Mouse (Mus musculus): ENCODE results near the gene Zbtb16. TPM values are rescaled to one million over a fixed set of nuclear protein-coding genes. Genes with fewer than 3 reads are reported as not detected.

The Zbtb16 gene
- polyA plus RNA-seq, 1 experiment from 2014 or later: 0.57 TPM

DNA sequence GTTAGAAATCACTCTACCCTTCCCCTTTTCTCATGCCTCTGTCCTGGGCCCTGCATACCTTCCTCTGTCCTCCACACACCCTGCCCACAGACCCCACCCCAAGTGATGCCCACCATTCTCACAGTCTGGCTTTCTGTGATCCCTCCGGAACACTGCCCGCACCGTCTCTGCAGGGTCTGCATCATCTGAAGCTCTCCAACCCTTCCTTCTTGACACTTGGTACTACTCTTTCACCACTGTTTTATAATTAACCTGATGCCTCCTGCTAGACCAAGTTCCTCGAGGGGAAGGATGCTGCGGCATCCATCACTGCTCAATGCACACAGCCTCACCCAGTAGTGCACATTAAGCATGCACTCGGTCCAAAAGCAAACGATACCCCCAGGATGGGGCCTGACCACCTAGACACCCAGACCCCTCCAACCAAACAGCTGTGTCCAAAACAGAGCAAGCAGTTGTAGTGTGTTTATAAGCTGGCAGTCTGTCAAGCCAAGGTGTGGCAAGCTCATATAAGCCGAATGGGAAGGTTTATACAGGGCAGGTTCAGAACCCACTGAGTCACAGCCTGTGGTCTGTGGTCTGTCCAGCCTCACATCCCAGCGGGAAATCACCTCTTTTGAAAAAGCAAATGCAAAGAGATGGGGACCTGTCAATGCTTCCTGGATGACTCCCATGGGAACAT is 97.1 kb downstream of the Zbtb16 start:
- H3K9me3 ChIP-seq (replicated peaks; ENCODE audit: control insufficient read depth, low read length): no peaks in the 10 kb centered on the region
- H3K9ac ChIP-seq (ENCODE audit: low read depth, low read length): no peak overlapping the region
- no peaks in the 10 kb centered on the region for H3K36me3 ChIP-seq (ENCODE audit: control insufficient read depth, insufficient read depth, low read length)
- H3K4me3 ChIP-seq (ENCODE audit: low read depth, low read length): no peak overlapping the region
- H3K4me1 ChIP-seq (ENCODE audit: control insufficient read depth, insufficient read depth, low read length): peaks cover 23% of the 10 kb centered on the region
- WGBS (ENCODE audit: insufficient replicate concordance): 82% methylated on average over 9 of the region's 9 CpGs
- ATAC-seq (replicated peaks; ENCODE audit: insufficient number of reproducible peaks, low FRiP score, low TSS enrichment): no peak
- H3K4me2 ChIP-seq: no peak overlapping the region
- no peak overlapping the region for H3K27ac ChIP-seq (ENCODE audit: low read depth, low read length)
- no peaks in the 10 kb centered on the region for H3K27me3 ChIP-seq (ENCODE audit: control insufficient read depth, insufficient read depth, low read length)

DNA sequence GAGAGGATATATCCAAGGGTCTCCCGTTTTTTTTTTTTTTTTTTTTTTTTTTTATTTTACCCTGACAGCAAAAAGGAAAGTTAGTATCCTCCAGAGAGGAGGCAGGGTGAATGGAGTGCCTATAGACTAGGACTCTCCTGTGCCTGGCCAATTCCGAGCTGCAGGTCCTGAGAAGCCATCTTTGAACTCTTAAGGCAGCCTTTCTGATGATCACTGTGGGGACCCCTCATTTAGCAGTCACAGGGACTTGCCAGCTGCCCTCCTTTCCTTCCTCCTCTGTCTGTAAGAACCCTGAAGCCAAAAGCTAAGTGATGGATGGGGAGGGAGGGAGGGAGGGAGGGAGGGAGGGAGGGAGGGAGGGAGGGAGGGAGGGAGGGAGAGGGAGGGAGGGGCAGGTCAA is 98.1 kb downstream of the Zbtb16 start:
- WGBS (ENCODE audit: insufficient replicate concordance): 33% methylated on average over 2 of the region's 2 CpGs
- no peak for ATAC-seq (replicated peaks; ENCODE audit: insufficient number of reproducible peaks, low FRiP score, low TSS enrichment)
- Histone ChIP-seq H3K4me1 (ENCODE audit: control insufficient read depth, insufficient read depth, low read length) (peaks cover 23% of the 10 kb centered on the region), H3K4me3 (ENCODE audit: low read depth, low read length) (no peak overlapping the region), H3K9me3 (replicated peaks; ENCODE audit: control insufficient read depth, low read length) (no peaks in the 10 kb centered on the region), H3K9ac (ENCODE audit: low read depth, low read length) (no peak overlapping the region), H3K27ac (ENCODE audit: low read depth, low read length) (no peak overlapping the region), H3K27me3 (ENCODE audit: control insufficient read depth, insufficient read depth, low read length) (no peaks in the 10 kb centered on the region), H3K4me2 (peak overlapping the region; percentile 36; the same call in 1 of the 2 replicates), H3K36me3 (ENCODE audit: control insufficient read depth, insufficient read depth, low read length) (no peaks in the 10 kb centered on the region)

DNA sequence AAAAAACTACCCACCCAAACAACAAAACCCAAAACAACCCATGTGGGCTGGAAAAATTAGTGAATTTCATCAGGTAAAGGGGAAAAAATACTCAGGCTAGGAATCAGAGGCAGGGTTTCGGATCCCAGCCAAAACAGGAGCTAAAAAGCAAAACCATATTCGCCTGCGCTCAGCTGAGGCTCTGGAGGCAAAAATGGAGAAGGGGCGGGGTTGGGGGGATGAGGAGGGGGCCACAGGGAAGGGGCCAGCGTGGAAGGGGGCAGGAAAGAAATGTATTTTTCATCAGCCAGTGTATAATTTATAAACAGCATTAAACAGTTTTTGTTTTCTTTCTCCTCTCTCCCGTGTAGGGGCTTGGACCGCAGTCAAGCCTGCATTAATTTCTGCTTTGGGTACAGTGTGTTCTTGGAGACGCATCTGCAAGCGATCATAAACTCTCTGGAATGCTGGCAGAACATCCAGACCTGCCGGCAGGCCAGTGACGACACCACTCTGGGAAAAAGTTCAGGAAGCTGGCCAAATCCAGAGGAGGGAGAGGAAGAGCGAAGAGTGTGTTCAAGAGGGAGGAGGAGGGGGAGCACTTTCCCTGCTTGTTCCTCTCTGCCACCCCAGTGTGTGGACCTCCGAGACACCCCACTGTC is 98.7 kb downstream of the Zbtb16 start:
- Histone ChIP-seq H3K4me3 (ENCODE audit: low read depth, low read length) (no peak overlapping the region), H3K27me3 (ENCODE audit: control insufficient read depth, insufficient read depth, low read length) (no peaks in the 10 kb centered on the region), H3K9ac (ENCODE audit: low read depth, low read length) (no peak overlapping the region), H3K36me3 (ENCODE audit: control insufficient read depth, insufficient read depth, low read length) (no peaks in the 10 kb centered on the region), H3K9me3 (replicated peaks; ENCODE audit: control insufficient read depth, low read length) (no peaks in the 10 kb centered on the region), H3K4me2 (peak overlapping the region; percentile 36; the same call in 1 of the 2 replicates), H3K4me1 (ENCODE audit: control insufficient read depth, insufficient read depth, low read length) (peaks cover 23% of the 10 kb centered on the region), H3K27ac (ENCODE audit: low read depth, low read length) (no peak overlapping the region)
- no peak for ATAC-seq (replicated peaks; ENCODE audit: insufficient number of reproducible peaks, low FRiP score, low TSS enrichment)
- 41% methylated on average over 13 of the region's 13 CpGs for WGBS (ENCODE audit: insufficient replicate concordance)

DNA sequence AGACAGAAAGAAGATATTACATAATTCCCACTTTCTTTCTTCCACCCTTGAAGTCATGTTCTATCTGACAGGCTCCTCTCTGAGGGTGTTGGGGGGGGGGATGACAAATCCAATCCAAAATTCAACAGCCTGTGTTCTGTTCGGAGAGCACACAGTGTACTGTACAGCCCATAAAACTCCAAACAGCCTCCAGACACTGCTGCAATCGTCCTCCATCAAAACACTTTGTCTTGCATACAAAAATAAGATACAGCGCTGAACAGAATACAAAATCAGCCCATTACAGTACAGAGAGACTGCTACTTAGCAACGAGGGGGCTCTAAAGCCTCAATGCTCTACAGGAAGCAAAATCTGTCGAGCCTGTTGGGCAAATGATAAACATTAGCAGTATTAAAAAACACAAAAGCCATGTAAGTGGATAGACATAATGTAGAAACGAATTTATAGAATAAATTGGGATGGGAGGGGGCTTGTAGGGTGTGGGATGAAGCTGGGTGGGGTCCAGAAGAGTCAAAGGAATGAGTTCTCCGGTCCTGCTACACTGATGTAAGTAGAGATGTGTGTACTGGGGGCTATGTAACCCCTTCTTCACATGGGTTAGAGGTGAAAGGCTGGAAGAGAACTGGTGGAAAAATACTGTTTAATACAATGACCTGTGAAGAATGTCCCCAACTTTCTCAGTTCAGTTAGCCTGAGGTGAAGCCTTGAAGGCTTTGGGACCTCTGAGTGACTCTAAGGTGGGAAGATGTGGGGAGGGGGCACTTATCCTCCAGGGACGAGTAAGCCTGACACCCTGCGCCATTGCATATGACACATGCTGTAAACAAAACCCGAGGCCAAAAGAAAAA is 99.4 kb downstream of the Zbtb16 start:
- no peaks in the 10 kb centered on the region for H3K36me3 ChIP-seq (ENCODE audit: control insufficient read depth, insufficient read depth, low read length)
- peaks cover 23% of the 10 kb centered on the region for H3K4me1 ChIP-seq (ENCODE audit: control insufficient read depth, insufficient read depth, low read length)
- no peak overlapping the region; the same call in 1 of the 2 replicates for H3K4me2 ChIP-seq
- H3K9ac ChIP-seq (ENCODE audit: low read depth, low read length): no peak overlapping the region
- WGBS (ENCODE audit: insufficient replicate concordance): 65% methylated on average over 10 of the region's 10 CpGs
- H3K4me3 ChIP-seq (ENCODE audit: low read depth, low read length): no peak overlapping the region
- H3K9me3 ChIP-seq (replicated peaks; ENCODE audit: control insufficient read depth, low read length): no peaks in the 10 kb centered on the region
- no peak overlapping the region for H3K27ac ChIP-seq (ENCODE audit: low read depth, low read length)
- H3K27me3 ChIP-seq (ENCODE audit: control insufficient read depth, insufficient read depth, low read length): 0 out of 2 replicates have a peak, but pooled peaks cover 2% of the 10 kb centered on the region
- ATAC-seq (replicated peaks; ENCODE audit: insufficient number of reproducible peaks, low FRiP score, low TSS enrichment): no peak

DNA sequence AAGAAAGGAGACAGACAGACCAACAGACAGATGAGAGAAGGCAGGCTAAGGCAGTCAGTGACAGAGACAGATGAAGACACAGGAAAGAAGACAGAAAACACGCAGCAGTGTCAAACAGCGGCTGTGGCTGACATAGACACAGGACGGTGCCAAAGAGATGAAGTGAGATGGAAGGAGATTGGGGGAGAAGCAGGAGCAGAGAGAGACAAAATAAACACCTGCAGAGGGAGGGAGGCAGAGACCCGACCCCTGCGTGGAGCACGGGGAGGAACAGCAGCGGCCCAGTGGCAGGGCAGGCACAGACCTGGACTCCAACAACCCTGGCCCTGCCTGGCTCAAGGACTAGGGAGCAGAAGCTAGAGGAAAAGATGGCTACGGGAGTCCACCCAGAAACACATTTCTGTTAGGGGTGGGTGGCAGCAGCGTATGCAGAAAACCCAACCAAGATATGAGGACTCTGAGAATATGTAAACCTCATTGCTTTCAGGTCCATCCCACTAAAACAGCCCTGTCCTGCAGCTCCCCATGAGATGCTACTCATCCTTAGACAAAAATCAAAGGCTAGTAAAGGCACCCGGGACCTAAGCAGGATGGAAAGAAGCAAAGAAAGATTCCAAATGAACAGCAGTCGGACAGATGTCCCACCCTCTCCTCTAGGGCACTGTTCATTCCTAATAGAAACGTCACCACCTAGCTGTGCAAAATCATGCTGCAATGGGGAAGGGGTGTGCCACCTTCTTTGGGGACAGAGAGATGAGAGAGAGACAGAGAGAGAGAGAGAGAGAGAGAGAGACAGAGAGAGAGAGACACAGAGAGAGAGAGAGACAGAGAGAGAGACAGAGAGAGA is 100.3 kb downstream of the Zbtb16 start:
- Histone ChIP-seq H3K36me3 (ENCODE audit: control insufficient read depth, insufficient read depth, low read length) (no peaks in the 10 kb centered on the region), H3K27me3 (ENCODE audit: control insufficient read depth, insufficient read depth, low read length) (0 out of 2 replicates have a peak, but pooled peaks cover 2% of the 10 kb centered on the region), H3K4me3 (ENCODE audit: low read depth, low read length) (no peak overlapping the region), H3K9ac (ENCODE audit: low read depth, low read length) (no peak overlapping the region), H3K9me3 (replicated peaks; ENCODE audit: control insufficient read depth, low read length) (no peaks in the 10 kb centered on the region), H3K27ac (ENCODE audit: low read depth, low read length) (no peak overlapping the region), H3K4me1 (ENCODE audit: control insufficient read depth, insufficient read depth, low read length) (peaks cover 20% of the 10 kb centered on the region), H3K4me2 (no peak overlapping the region)
- WGBS (ENCODE audit: insufficient replicate concordance): 54% methylated on average over 12 of the region's 12 CpGs
- ATAC-seq (replicated peaks; ENCODE audit: insufficient number of reproducible peaks, low FRiP score, low TSS enrichment): no peak

DNA sequence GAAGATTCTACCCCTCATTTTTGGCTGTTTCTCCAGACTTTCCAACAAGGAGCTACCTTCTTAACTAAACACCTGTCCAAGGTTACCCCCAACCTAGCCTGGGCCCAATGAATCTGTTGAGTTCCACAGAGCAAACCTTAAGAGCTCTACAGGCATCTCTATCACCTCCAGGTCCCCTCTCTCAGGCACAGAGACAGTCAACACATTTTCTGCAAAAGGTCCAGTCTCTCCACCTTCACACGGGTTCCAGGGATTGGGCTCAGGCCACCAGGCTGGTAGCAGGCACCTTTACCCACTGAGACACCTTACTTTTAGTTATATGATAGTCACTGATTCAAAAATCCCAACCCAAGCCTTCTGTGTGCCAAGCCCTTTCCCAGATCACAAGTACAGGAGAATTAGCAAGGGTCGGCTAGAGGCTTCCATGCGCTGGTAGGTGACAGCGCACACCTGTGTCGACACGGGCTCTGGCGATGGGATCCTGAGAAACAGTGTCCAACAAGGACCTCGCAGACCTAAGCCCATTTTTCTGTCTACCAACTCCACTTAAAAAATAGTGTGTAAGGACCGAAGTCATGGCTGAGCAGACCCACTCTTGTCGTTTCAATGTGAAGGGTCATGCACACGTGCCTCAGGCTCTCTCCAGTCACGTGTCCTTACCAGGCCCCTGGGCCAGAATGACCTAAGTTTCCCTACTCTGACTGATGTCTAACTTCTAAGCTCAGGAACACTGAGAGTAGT is 101.1 kb downstream of the Zbtb16 start:
- Histone ChIP-seq H3K4me3 (ENCODE audit: low read depth, low read length) (no peak overlapping the region), H3K27me3 (ENCODE audit: control insufficient read depth, insufficient read depth, low read length) (0 out of 2 replicates have a peak, but pooled peaks cover 2% of the 10 kb centered on the region), H3K4me1 (ENCODE audit: control insufficient read depth, insufficient read depth, low read length) (peaks cover 16% of the 10 kb centered on the region), H3K4me2 (no peak overlapping the region), H3K36me3 (ENCODE audit: control insufficient read depth, insufficient read depth, low read length) (no peaks in the 10 kb centered on the region), H3K9me3 (replicated peaks; ENCODE audit: control insufficient read depth, low read length) (no peaks in the 10 kb centered on the region), H3K27ac (ENCODE audit: low read depth, low read length) (no peak overlapping the region), H3K9ac (ENCODE audit: low read depth, low read length) (no peak overlapping the region)
- WGBS (ENCODE audit: insufficient replicate concordance): 80% methylated on average over 12 of the region's 12 CpGs
- ATAC-seq (replicated peaks; ENCODE audit: insufficient number of reproducible peaks, low FRiP score, low TSS enrichment): no peak

DNA sequence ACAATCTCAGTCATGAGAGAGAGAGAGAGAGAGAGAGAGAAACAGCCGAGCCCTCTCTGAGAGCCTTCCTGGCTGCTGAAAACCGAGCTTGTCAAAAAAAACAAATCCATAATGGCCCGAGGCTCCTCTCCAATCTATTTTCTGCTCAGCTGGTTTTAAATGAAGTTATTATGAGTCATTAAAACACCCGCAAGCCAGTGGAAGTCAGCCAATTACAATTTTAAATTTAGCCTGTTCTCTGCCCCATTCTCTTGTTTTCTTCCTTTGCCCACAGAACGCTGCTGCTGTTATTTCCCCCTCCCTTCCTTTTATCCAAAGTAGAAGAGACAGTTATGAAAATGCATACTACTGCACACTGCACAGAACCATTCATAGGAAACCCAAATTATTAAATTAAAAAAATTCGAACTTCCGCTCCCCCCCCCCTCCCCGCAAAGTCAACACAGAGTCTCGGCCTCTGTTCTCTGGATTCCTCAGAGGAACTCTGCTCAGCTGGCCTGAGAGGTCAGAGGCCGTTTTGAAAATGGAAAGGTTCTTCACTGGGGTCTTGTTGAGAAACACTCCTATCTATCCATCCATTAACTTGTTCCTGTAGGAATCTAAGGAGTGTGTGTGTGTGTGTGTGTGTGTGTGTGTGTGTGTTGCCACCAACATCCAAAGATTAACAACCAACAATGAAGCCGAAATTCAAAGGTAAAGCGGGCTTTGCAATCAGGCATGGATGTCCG is 102.0 kb downstream of the Zbtb16 start:
- Histone ChIP-seq H3K4me3 (ENCODE audit: low read depth, low read length) (no peak overlapping the region), H3K27me3 (ENCODE audit: control insufficient read depth, insufficient read depth, low read length) (0 out of 2 replicates have a peak, but pooled peaks cover 2% of the 10 kb centered on the region), H3K4me2 (no peak overlapping the region), H3K36me3 (ENCODE audit: control insufficient read depth, insufficient read depth, low read length) (no peaks in the 10 kb centered on the region), H3K4me1 (ENCODE audit: control insufficient read depth, insufficient read depth, low read length) (peaks cover 24% of the 10 kb centered on the region), H3K9me3 (replicated peaks; ENCODE audit: control insufficient read depth, low read length) (no peaks in the 10 kb centered on the region), H3K27ac (ENCODE audit: low read depth, low read length) (no peak overlapping the region), H3K9ac (ENCODE audit: low read depth, low read length) (no peak overlapping the region)
- no peak for ATAC-seq (replicated peaks; ENCODE audit: insufficient number of reproducible peaks, low FRiP score, low TSS enrichment)
- WGBS (ENCODE audit: insufficient replicate concordance): 53% methylated on average over 13 of the region's 13 CpGs

All from heart, embryonic 11.5 days (tissue).